Mouse (Mus musculus) telencephalon, adult 2 months (tissue): Measurements from ENCODE around the gene Atp13a3.
"Not testable (repeated sequence)": the region's sequence is repeated elsewhere in the genome, so short reads cannot be mapped to it uniquely, and the experiment has no call there.

ENCODE experiments used
- DNase-seq: peaks from one replicate; pipeline ENCODE4 v3.0.0-alpha.2; 2011; ENCODE audit warnings: low read depth, low spot score

Gene Atp13a3

GRCm38 (mm10) chr16:30412680-30413079 lies 6.9 kb upstream of the Atp13a3 start:
- no peak for DNase-seq

GRCm38 (mm10) chr16:30410914-30411313 lies 5.1 kb upstream of the Atp13a3 start:
- DNase-seq: no peak

- no peak for DNase-seq
Observed at GRCm38 (mm10) chr16:30407513-30407912, 1.7 kb upstream of the Atp13a3 start.

- DNase-seq: no peak
Observed at GRCm38 (mm10) chr16:30403528-30403927, 2.2 kb downstream of the Atp13a3 start.

GRCm38 (mm10) chr16:30397127-30398057 lies 8.4 kb downstream of the Atp13a3 start:
- DNase-seq: no peak

GRCm38 (mm10) chr16:30395136-30395535 lies 10.6 kb downstream of the Atp13a3 start:
- no peak for DNase-seq

- no peak for DNase-seq
Observed at GRCm38 (mm10) chr16:30390650-30391340, 15.0 kb downstream of the Atp13a3 start.

- peak; percentile 17 for DNase-seq
Observed at GRCm38 (mm10) chr16:30389831-30390649, 15.7 kb downstream of the Atp13a3 start.

- peak; percentile 10 for DNase-seq
Observed at GRCm38 (mm10) chr16:30389210-30389684, 16.5 kb downstream of the Atp13a3 start.

GRCm38 (mm10) chr16:30388522-30389209 lies 17.1 kb downstream of the Atp13a3 start:
- peak; percentile 55 for DNase-seq

- no peak for DNase-seq
Observed at GRCm38 (mm10) chr16:30387871-30388460, 17.8 kb downstream of the Atp13a3 start.

- no peak for DNase-seq
Observed at GRCm38 (mm10) chr16:30386911-30387439, 18.8 kb downstream of the Atp13a3 start.

GRCm38 (mm10) chr16:30385531-30385930 lies 20.2 kb downstream of the Atp13a3 start:
- DNase-seq: no peak

GRCm38 (mm10) chr16:30376237-30376636 lies 29.5 kb downstream of the Atp13a3 start:
- DNase-seq: no peak

GRCm38 (mm10) chr16:30374927-30375326 lies 30.8 kb downstream of the Atp13a3 start:
- no peak for DNase-seq

GRCm38 (mm10) chr16:30374266-30374665 lies 31.5 kb downstream of the Atp13a3 start:
- DNase-seq: peak; percentile 31

GRCm38 (mm10) chr16:30373286-30373685 lies 32.5 kb downstream of the Atp13a3 start:
- not testable (repeated sequence) for DNase-seq

GRCm38 (mm10) chr16:30367395-30367794 lies 38.4 kb downstream of the Atp13a3 start:
- DNase-seq: no peak

- no peak for DNase-seq
Observed at GRCm38 (mm10) chr16:30364604-30365003, 41.2 kb downstream of the Atp13a3 start.

- peak; percentile 8 for DNase-seq
Observed at GRCm38 (mm10) chr16:30362528-30362927, 43.2 kb downstream of the Atp13a3 start.
